Mouse (Mus musculus): ENCODE measurements around the gene Tbc1d21.

GRCm38 (mm10) chr9:58369644-58370043 is 611 bp downstream of the Tbc1d21 start:
- no peak for TF ChIP-seq GATA1 (IDR thresholded peaks at IDR 0.05; ENCODE audit: borderline replicate concordance, low read length)
- TF ChIP-seq FLI1 (IDR thresholded peaks at IDR 0.05; ENCODE audit: low read length) = no peak
